Mouse (Mus musculus) CH12.LX (cell line): Measurements from ENCODE around the gene 1700010B08Rik.

Source experiments
- CTCF ChIP-seq, 2 experiments: IDR thresholded peaks in 1 of 2; conservative IDR thresholded peaks in 1 of 2; 2 replicates each; pipeline ENCODE4 v1.5.1; 2011 to 2012; ENCODE audit warnings: low read depth in 2 of 2, low read length in 2 of 2, improper control_type of control experiment in 1 of 2, inconsistent platforms in 1 of 2, mild to moderate bottlenecking in 1 of 2, moderate library complexity in 1 of 2
- E2F4 ChIP-seq: IDR thresholded peaks from 2 replicates; pipeline ENCODE4 v1.6.1; 2011; ENCODE audit warnings: low read depth, low read length, improper control_type of control experiment; ENCODE audit not compliant: insufficient replicate concordance
- EP300 ChIP-seq: IDR thresholded peaks from 2 replicates; pipeline ENCODE4 v1.6.1; 2011; ENCODE audit warnings: low read length, improper control_type of control experiment
- GABPA ChIP-seq: IDR thresholded peaks from 2 replicates; pipeline ENCODE4 v1.6.1; 2012; ENCODE audit warnings: low read depth, low read length, improper control_type of control experiment, inconsistent platforms; ENCODE audit not compliant: insufficient replicate concordance
- KAT2A ChIP-seq: IDR thresholded peaks from 2 replicates; pipeline ENCODE4 v1.6.1; 2012; ENCODE audit warnings: low read length, improper control_type of control experiment, inconsistent platforms; ENCODE audit not compliant: insufficient replicate concordance
- MAX ChIP-seq: IDR thresholded peaks from 2 replicates; pipeline ENCODE4 v1.6.1; 2011; ENCODE audit warnings: low read length, improper control_type of control experiment
- PAX5 ChIP-seq: IDR thresholded peaks from 2 replicates; pipeline ENCODE4 v1.6.1; 2012; ENCODE audit warnings: low read length, inconsistent platforms, mixed read lengths
- POLR2A ChIP-seq: IDR thresholded peaks from 2 replicates; pipeline ENCODE4 v1.6.1; 2011; ENCODE audit warnings: low read depth, mild to moderate bottlenecking, improper control_type of control experiment, low read length
- RAD21 ChIP-seq: IDR thresholded peaks from 2 replicates; pipeline ENCODE4 v1.6.1; 2011; ENCODE audit warnings: low read depth, mild to moderate bottlenecking, low read length, improper control_type of control experiment, moderate library complexity
- USF1 ChIP-seq: IDR thresholded peaks from 2 replicates; pipeline ENCODE4 v1.6.1; 2014; ENCODE audit warnings: low read depth, mild to moderate bottlenecking, inconsistent platforms, low read length, improper control_type of control experiment
- ZNF384 ChIP-seq: IDR thresholded peaks from 2 replicates; pipeline ENCODE4 v1.6.1; 2012; ENCODE audit warnings: low read depth, low read length, improper control_type of control experiment, inconsistent platforms

- TF ChIP-seq CTCF (conservative IDR thresholded peaks at IDR 0.05 in 1 of 2, IDR thresholded peaks at IDR 0.05 in 1 of 2; ENCODE audit: low read depth in 2 of 2, low read length in 2 of 2): no peak
- TF ChIP-seq EP300: no peak
- no peak for TF ChIP-seq E2F4
- TF ChIP-seq ZNF384: no peak
- no peak for TF ChIP-seq POLR2A
- no peak for TF ChIP-seq KAT2A
- TF ChIP-seq GABPA: no peak
- TF ChIP-seq MAX: no peak
- TF ChIP-seq PAX5: no peak
- TF ChIP-seq RAD21: no peak
- no peak for TF ChIP-seq USF1
Measured at GRCm38 (mm10) chr2:173685781-173686361, 33.3 kb upstream of the 1700010B08Rik start.
